Mouse (Mus musculus) stomach, postnatal 0 days (tissue): ENCODE measurements around the gene Agpat2.

Experiments
- CTCF ChIP-seq: IDR thresholded peaks from 2 replicates; pipeline ENCODE4 v1.5.1; 2016; ENCODE audit warnings: antibody characterized with exemption, low read depth, mild to moderate bottlenecking, moderate library complexity
- EP300 ChIP-seq: optimal IDR thresholded peaks from 2 replicates; pipeline ENCODE3; 2016; ENCODE audit warnings: antibody characterized with exemption

DNA sequence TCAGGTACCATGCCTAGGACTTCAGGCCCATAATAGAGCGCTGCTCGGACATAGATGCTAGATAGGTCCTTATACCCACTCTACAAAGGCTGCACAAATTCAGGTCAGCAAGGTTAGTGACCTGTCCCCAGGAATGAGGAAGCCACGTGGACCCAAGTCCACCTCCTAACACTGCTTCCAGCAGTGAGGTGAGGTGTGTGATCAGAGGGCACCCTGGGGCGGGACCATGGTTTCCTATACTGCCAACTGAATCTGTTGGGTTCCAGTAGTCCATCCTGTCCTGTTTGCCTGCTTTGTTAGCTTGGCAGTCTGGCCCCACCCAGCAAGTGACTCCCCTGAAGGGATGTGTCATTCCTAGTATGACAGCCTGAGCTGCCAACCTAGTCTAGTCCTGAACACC is 4.3 kb downstream of the Agpat2 start:
- no peak for TF ChIP-seq CTCF
- TF ChIP-seq EP300: no peak
